ENCODE assay signal across 18 mouse cellular contexts in genomic region chr17:30033991-30034390, GRCm38 (mm10).
"Had no signal": no experiment of that assay in that cellular context is flagged by ENCODE, and none has a peak within 500 bp of the region (broad histone marks: within the 10 kb centered on the region; RNA-seq: fewer than 3 reads in every experiment).

No protein-coding gene starts in this region.

- H3K9me3 ChIP-seq: midbrain, embryonic 10.5 days; midbrain, embryonic 12.5 days; neural tube, embryonic 13.5 days; neural tube, embryonic 15.5 days had no signal

- H3K4me1 ChIP-seq: midbrain, embryonic 10.5 days had no signal

- DNase-seq: lung, adult 18-20 months; lung, embryonic 14.5 days; lung, postnatal 10 days; lung, postnatal 4 days; midbrain, embryonic 14.5 days; retina, postnatal 1 day; right cerebral cortex, adult 18-20 months; right cerebral cortex, postnatal 25 days; right cerebral cortex, postnatal 4 days; spleen, adult 18-20 months; thymus, adult 2 months; thymus, postnatal 25 days; thymus, postnatal 4 days had no signal

- H3K4me3 ChIP-seq: midbrain, embryonic 10.5 days; midbrain, embryonic 12.5 days; myocyte; neural tube, embryonic 13.5 days; neural tube, embryonic 15.5 days had no signal

- H3K27ac ChIP-seq: midbrain, embryonic 10.5 days; midbrain, embryonic 12.5 days; neural tube, embryonic 13.5 days; neural tube, embryonic 15.5 days had no signal

- H3K27me3 ChIP-seq: midbrain, embryonic 12.5 days; neural tube, embryonic 13.5 days; neural tube, embryonic 15.5 days had no signal

- H3K9ac ChIP-seq: lung, embryonic 14.5 days; midbrain, embryonic 12.5 days; neural tube, embryonic 13.5 days; neural tube, embryonic 15.5 days had no signal

- H3K36me3 ChIP-seq: midbrain, embryonic 12.5 days; neural tube, embryonic 13.5 days; neural tube, embryonic 15.5 days had no signal
